8 mouse cellular contexts compared by ENCODE assay signal in genomic region chr10:20405471-20405870, GRCm38 (mm10). TPM values are rescaled to one million over a fixed set of nuclear protein-coding genes. Genes with fewer than 3 reads are reported as not detected.
DNase-seq lines count a peak whose midpoint lies in the region; ATAC-seq lines count a peak whose summit lies in the region.

No protein-coding gene starts in this region.

- no peaks in the 10 kb centered on the region for H3K27me3 ChIP-seq in hindbrain, embryonic 15.5 days
- H3K27me3 ChIP-seq in midbrain, embryonic 14.5 days (ENCODE audit: control insufficient read depth, insufficient read depth, low read length): no peaks in the 10 kb centered on the region

- H3K9me3 ChIP-seq in hindbrain, embryonic 15.5 days: no peaks in the 10 kb centered on the region
- no peaks in the 10 kb centered on the region for H3K9me3 ChIP-seq in midbrain, embryonic 14.5 days (ENCODE audit: control insufficient read depth, low read length)

- no peak overlapping the region for H3K4me3 ChIP-seq in hindbrain, embryonic 15.5 days
- no peak overlapping the region for H3K4me3 ChIP-seq in midbrain, embryonic 14.5 days (replicated peaks; ENCODE audit: low read depth, low read length)

- intact Hi-C loops in left cerebral cortex, postnatal 10 days (cut with DNase I): loop anchor here (5.0 kb wide), 1 partner anchor 522 kb away; no protein-coding TSS in a partner anchor

- no peaks in the 10 kb centered on the region for H3K4me1 ChIP-seq in hindbrain, embryonic 15.5 days (replicated peaks)
- no peaks in the 10 kb centered on the region for H3K4me1 ChIP-seq in midbrain, embryonic 14.5 days (ENCODE audit: control insufficient read depth, insufficient read depth, low read length)

- ATAC-seq in hindbrain, embryonic 15.5 days (ENCODE audit: low FRiP score, low read depth): peak; percentile 69
- ATAC-seq in midbrain, embryonic 14.5 days (ENCODE audit: low FRiP score, low TSS enrichment): peak; percentile 60
- ATAC-seq in activated CD4-positive, CD25-positive, alpha-beta regulatory T cell, adult 4 months: no peak

- no peaks in the 10 kb centered on the region for H3K36me3 ChIP-seq in hindbrain, embryonic 15.5 days
- H3K36me3 ChIP-seq in midbrain, embryonic 14.5 days (ENCODE audit: control insufficient read depth, insufficient read depth, low read length): no peaks in the 10 kb centered on the region

- 83% methylated on average over 2 of the region's 2 CpGs for WGBS in hindbrain, embryonic 15.5 days
- 90% methylated on average over 2 of the region's 2 CpGs for WGBS in midbrain, embryonic 14.5 days

- no peak overlapping the region for H3K27ac ChIP-seq in hindbrain, embryonic 15.5 days (replicated peaks)
- H3K27ac ChIP-seq in midbrain, embryonic 14.5 days (replicated peaks; ENCODE audit: low read depth, low read length): no peak overlapping the region

- no peak overlapping the region for H3K9ac ChIP-seq in hindbrain, embryonic 15.5 days
- H3K9ac ChIP-seq in midbrain, embryonic 14.5 days (replicated peaks; ENCODE audit: low read length): no peak overlapping the region

- no peak overlapping the region for H3K4me2 ChIP-seq in hindbrain, embryonic 15.5 days
- no peak overlapping the region for H3K4me2 ChIP-seq in midbrain, embryonic 14.5 days (ENCODE audit: low read length)

- DNase-seq in left cerebral cortex, postnatal 10 days (ENCODE audit: extremely low spot score in 1 of 2, low spot score in 2 of 2): peak; percentile 34 to 49
- no peak for DNase-seq in left cerebral cortex, adult 9 months (ENCODE audit: low spot score in 2 of 2)
- peak; percentile 43 for DNase-seq in MN1 (ENCODE audit: low spot score)
- peak; percentile 27 for DNase-seq in embryo, embryonic 9.5 days (ENCODE audit: extremely low spot score)
- peak; percentile 41 to 62 for DNase-seq in layer of hippocampus, postnatal 14 days (ENCODE audit: low spot score in 2 of 2)
- peak; percentile 80 for DNase-seq in midbrain, embryonic 14.5 days

RNA-seq across cellular contexts. Expression of gene Mtfr2, which starts 57.9 kb away (rescaled TPM):
- 1 to 10 TPM in 1 of 2 experiments, under 1 TPM in 1; 0.84 to 1.1 TPM for total RNA-seq in left cerebral cortex, postnatal 10 days (2021)
- 0.52 and 0.83 TPM in 2 replicates for polyA plus RNA-seq in hindbrain, embryonic 15.5 days (2015; fragmentation: Nextera tagmentation; extraction: Ambion mirVana)
- under 1 TPM; 0.69 to 0.74 TPM for total RNA-seq in layer of hippocampus, postnatal 14 days (2021)
- 0.47 and 0.68 TPM in 2 replicates for polyA plus RNA-seq in midbrain, embryonic 14.5 days (2014; fragmentation: Nextera tagmentation; extraction: Ambion mirVana)
- polyA plus RNA-seq in activated CD4-positive, CD25-positive, alpha-beta regulatory T cell, adult 4 months (2017; shearing (Covaris generic)): 1 to 10 TPM; 1.3 to 2.2 TPM

Comparison
In these comparisons a context has a peak if more than half of its experiments do, and no peak if none do; other contexts are left out.
1. DNase-seq: peak in left cerebral cortex, postnatal 10 days (2 of 2), MN1 (single experiment), embryo, embryonic 9.5 days (single experiment), layer of hippocampus, postnatal 14 days (2 of 2) and midbrain, embryonic 14.5 days (single experiment); none in left cerebral cortex, adult 9 months (0 of 2).